Mouse (Mus musculus) embryo, embryonic 10 days (tissue): ENCODE results near the gene Zfp944.
A peak's percentile ranks its signal among the peaks of the same experiment; 100 is the strongest.
"Not testable (repeated sequence)": the region's sequence is repeated elsewhere in the genome, so short reads cannot be mapped to it uniquely, and the experiment has no call there.

Experiments
- DNase-seq: peaks from one replicate; pipeline ENCODE4 v3.0.0-alpha.2; 2015; ENCODE audit warnings: low spot score

Zfp944 gene

DNA sequence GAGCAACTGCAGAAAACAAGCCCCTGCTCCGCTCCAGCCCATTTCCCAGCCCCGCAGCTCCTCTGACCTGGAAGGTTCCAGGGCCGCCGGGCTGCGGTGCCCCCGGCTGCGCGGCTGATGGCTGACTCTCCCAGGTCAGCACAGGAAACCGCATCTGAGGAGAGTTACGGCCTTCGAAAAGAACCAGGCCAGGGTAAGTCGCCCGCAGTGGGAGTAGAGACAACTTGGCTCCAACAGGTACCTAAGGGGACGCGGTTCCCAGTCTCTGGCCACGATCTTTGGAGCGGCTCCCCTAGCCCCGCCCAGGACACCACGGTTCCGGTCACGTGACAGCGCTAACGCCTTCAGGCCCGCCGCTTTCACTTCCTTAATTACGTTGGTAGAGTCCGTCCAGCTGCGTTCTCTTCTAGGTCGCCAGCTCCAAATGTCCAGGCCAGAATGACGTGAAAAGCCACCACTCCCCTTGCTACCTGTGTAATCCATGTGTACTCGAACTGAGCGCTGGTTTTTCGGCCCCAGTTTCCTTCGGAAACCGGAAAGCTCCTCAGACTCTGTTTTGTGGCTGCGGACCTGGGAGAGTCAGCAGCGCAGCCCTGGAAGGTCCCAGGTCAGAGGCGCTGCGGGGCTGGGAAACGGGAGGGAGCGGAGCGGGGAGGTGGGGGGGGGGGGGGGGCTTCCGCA is at the start of gene Zfp944, which contains the start of gene Zfp758:
TSS of gene Zfp944 (minus strand) at position 300 of the 681 bp plus-strand sequence.
TSS of gene Zfp758 (plus strand) at position 353 of the 681 bp plus-strand sequence.
- peak; percentile 39 for DNase-seq

DNA sequence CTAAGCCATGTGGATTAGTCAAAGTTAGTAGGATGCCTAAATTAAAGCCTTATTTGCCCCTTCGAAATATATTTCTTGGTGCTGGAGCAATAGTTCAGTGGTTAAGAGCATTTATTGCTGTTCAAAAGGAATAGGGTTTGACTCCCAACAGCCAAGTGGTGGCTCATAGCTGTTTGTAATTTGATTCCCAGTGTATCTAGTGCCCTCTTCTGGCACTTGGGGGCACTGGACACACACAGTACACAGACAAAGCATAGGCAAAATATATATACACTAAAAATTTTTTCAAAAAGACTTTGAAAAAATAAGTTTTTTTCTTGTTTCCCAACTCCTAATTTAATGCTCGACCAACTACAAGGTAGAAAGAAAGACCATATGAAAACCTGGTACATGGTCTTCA is 49.6 kb upstream of the Zfp944 start:
- peak; percentile 16 for DNase-seq

DNA sequence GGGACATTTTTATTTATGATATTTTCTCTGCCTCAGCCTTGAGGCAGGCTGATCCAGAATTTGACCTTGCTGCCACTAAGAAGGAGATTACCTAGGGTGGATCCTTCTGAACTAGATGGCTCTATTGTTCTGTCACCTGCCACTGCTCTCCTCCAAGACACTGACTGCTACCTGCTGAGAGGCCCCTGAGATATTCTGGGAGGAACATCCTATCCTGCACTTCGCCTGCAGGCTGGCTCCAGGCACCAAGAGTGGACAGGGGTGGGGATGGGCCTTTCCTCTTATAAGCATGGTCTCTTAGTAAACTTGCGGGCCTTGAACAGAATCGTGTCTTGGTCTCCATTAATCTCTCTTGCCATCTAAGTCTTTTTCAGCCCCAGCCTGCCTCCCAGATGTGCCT is 2.7 kb upstream of the Zfp944 start:
- DNase-seq, result no peak

DNA sequence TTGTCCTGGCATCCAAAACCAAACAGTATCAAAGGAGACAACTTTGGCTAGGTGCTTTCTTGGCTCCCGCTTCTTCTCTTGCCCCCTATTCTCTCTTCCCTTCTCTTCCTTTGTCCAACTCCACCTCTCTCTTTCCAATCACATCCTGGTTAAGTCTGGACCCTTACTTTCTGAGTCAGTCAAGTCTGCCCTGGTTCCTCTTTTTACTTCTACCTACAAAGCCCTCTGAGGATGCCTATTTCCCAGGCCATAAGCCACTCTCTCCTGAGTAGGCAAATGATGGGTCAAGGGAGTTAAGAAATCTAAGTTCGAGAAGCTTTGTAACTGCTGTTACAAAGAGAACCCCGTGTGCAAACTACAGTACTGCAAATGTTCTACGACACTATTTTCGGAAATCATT is 628 bp downstream of the Zfp944 start:
- DNase-seq, result no peak

DNA sequence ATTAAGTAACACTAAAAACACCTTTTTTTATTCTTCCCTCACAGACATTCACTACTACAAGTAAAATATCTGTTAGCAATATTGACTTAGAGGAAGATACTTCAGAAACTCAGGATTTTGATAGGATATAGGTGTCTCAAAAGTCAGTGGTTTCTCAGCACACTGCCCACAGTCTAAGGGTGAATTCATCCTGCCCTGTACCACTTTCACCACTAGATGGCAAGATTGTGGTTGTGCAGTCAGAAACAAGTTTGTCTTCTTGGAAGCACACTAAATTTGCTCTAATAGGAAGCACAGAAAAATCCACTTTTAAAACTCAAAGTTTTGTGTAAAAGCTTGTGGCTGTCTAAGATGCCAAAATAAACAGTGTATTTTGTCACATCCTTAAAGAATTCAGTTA is 8.4 kb downstream of the Zfp944 start:
- DNase-seq, result peak; percentile 41

DNA sequence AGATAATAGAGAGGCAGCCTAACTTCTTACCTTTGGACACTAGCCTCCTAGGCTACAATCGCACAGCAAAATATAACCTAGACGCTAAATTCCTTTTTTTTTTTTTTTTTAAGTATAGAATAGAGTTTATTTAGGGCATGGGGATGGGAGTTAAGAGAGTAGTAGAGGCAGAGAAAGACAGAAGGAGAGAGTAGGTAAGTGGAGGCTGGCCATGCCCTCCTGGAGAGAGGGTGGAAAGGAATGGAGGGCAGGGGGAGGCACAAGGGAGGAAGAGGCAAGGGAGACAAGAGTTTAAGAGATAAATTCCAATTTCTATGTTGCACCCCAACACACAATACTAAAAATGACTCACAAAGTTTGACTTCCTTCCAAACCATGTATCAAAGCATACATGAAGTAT is 46.0 kb downstream of the Zfp944 start:
- DNase-seq, result not testable (repeated sequence)

DNA sequence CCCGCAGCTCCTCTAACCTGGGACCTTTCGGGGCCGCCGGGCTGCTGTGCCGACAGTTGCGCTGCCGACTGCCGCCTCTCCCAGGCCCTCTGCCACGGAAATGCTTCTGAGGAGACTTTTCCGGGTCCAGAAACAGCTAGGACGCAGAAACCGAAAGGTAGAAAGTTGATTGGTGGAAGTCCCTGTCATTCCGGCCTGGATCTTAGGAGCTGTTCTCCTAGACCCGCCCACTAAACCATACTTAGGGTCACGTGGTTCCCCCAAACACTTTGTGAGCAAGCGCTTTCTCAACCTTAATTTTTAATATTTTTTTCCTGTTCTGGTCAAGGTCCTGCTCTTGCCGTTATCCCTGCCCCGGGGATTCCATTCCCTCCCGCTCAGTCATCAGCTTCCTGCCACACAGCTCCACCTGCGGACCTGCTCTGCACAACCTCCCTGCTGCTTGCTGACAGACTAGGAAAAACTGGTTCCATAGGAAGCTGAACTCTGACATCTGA is 46.4 kb downstream of the Zfp944 start, which contains the start of gene CT030661.1:
TSS of gene CT030661.1 (minus strand) at position 108 of the 497 bp plus-strand sequence.
- peak; percentile 97 for DNase-seq

DNA sequence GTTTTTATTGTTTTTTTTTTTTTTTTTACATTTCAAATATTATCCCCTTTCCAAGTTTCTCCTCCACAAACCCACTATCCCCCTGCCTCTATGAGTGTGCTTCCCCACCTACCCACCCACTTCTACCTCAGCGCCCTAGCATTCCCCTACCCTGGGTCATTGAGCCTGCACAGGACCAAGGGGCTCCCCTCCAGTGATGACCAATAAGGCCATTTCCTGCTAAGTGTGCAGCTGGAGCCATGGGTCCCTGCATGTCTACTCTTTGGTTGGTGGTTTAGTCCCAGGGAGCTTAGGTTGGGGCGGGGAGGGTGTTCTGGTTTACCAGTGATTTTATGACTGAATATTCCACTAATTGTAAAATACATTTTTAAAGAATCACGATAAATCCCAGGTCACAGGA is 47.0 kb downstream of the Zfp944 start:
- peak; percentile 8 for DNase-seq
